Mouse (Mus musculus) megakaryocyte, embryonic 14.5 days (primary cell): ENCODE results near the gene Sfi1.

Source experiments
- FLI1 ChIP-seq: IDR thresholded peaks from 2 replicates; pipeline ENCODE4 v1.6.1; 2012; ENCODE audit warnings: low read length, inconsistent platforms, mixed read lengths
- GATA1 ChIP-seq: IDR thresholded peaks from 3 replicates; pipeline ENCODE4 v1.6.1; 2012; ENCODE audit warnings: mixed read lengths, low read length, inconsistent platforms, borderline replicate concordance

GRCm38 (mm10) chr11:3206783-3207182 lies 13.5 kb upstream of the Sfi1 start:
- TF ChIP-seq GATA1 (no peak), FLI1 (no peak)
